Mouse (Mus musculus) liver, postnatal 0 days (tissue): Measurements from ENCODE around the gene Nipa2. TPM values are rescaled to one million over a fixed set of nuclear protein-coding genes. Genes with fewer than 3 reads are reported as not detected.

Experiments used
- ATAC-seq: fragments of 200-750 bp; cut with Nextera tagmentation; 2 replicates; pipeline ENCODE4 v1.8.0; 2017; ENCODE audit warnings: mild to moderate bottlenecking, moderate library complexity
- DNase-seq: peaks from one replicate; pipeline ENCODE4 v3.0.0-alpha.2; 2016
- H3K27ac ChIP-seq: fragments of 300-500 bp; sonication (generic); 2 replicates; pipeline ENCODE4 v1.5.1; 2014; ENCODE audit warnings: antibody characterized with exemption, moderate library complexity, mild to moderate bottlenecking, low read depth
- H3K27me3 ChIP-seq: fragments of 300-500 bp; sonication (generic); 2 replicates; pipeline ENCODE4 v1.6.1; 2014; ENCODE audit warnings: low read length, control low read depth, mixed read lengths; ENCODE audit not compliant: insufficient read depth
- H3K36me3 ChIP-seq: fragments of 300-500 bp; sonication (generic); replicated peaks from 2 replicates; pipeline ENCODE4 v1.6.1; 2014; ENCODE audit warnings: mild to moderate bottlenecking, control low read depth, low read length, moderate library complexity, mixed read lengths; ENCODE audit not compliant: insufficient read depth
- H3K4me1 ChIP-seq: fragments of 300-500 bp; sonication (generic); 2 replicates; pipeline ENCODE4 v1.6.1; 2014; ENCODE audit warnings: antibody characterized with exemption, mild to moderate bottlenecking, control low read depth; ENCODE audit not compliant: insufficient read depth
- H3K4me2 ChIP-seq: fragments of 300-500 bp; sonication (generic); 2 replicates; pipeline ENCODE4 v1.6.1; 2014; ENCODE audit warnings: low read depth, mild to moderate bottlenecking, low read length, moderate library complexity, mixed read lengths
- H3K4me3 ChIP-seq: fragments of 300-500 bp; sonication (generic); 2 replicates; pipeline ENCODE4 v1.5.1; 2014; ENCODE audit warnings: low read depth, low read length
- H3K9ac ChIP-seq: fragments of 300-500 bp; sonication (generic); replicated peaks from 2 replicates; pipeline ENCODE4 v1.6.1; 2014; ENCODE audit warnings: mild to moderate bottlenecking, moderate library complexity
- H3K9me3 ChIP-seq: fragments of 300-500 bp; sonication (generic); 2 replicates; pipeline ENCODE4 v1.6.1; 2016; ENCODE audit warnings: mild to moderate bottlenecking, control low read depth, low read length, mixed read lengths
- CTCF ChIP-seq: sonication (generic); IDR thresholded peaks from 2 replicates; pipeline ENCODE4 v1.5.1; 2016; ENCODE audit warnings: antibody characterized with exemption, low read depth
- EP300 ChIP-seq: IDR thresholded peaks from 2 replicates; pipeline ENCODE4 v1.6.1; 2016; ENCODE audit warnings: antibody characterized with exemption, low read depth, mild to moderate bottlenecking
- WGBS: fragments of 180-500 bp; shearing (Covaris S2); extraction: QIAGEN DNeasy Blood & Tissue Kit; methylation state at CpG from one replicate; pipeline ENCODE4 v1.1.7; 2014; ENCODE audit not compliant: insufficient replicate concordance; 5-methylcytosine and 5-hydroxymethylcytosine counted together
- polyA plus RNA-seq: library from polyadenylated mRNA; unstranded; fragments of >200 nt; fragmentation: Nextera tagmentation; extraction: Ambion mirVana; gene quantifications from 2 replicates; pipeline ENCODE4 v1.2.1, GENCODE M21; 2015

Gene Nipa2
- polyA plus RNA-seq, 1 experiment from 2014 or later = 23.9 TPM

- TF ChIP-seq CTCF = peak; percentile 46
- TF ChIP-seq EP300 = no peak
- Histone ChIP-seq H3K4me2 (no peak overlapping the region), H3K9ac (no peak overlapping the region), H3K4me3 (no peak overlapping the region), H3K27me3 (no peaks in the 10 kb centered on the region), H3K27ac (no peak overlapping the region), H3K4me1 (no peaks in the 10 kb centered on the region), H3K36me3 (peaks cover 4% of the 10 kb centered on the region; the same call in 1 of the 2 replicates), H3K9me3 (no peaks in the 10 kb centered on the region; the same call in 1 of the 2 replicates)
- WGBS = 95% methylated on average over 2 of the region's 2 CpGs
- DNase-seq (no peak), ATAC-seq (no peak)
Measured at GRCm38 (mm10) chr7:55974429-55974828, 12.2 kb upstream of the Nipa2 start.

DNA sequence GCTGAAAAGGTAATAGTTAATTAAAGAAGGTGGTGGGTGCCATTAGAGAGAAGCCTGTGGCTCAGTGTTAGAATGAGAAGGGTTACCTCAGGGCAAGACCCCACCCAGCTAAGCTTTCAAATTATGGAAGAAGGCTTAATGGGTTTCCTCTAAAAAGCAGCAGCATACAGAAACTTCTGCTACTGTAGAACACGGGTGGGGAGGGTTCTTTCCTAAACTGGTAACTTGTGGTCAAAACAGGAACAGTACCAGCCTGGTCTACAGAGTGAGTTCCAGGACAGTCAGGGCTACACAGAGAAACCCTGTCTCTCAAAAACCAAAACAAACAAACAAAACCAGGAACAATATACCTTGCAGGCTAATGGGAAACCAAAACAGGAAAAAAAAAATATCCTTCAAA, 7.1 kb upstream of the Nipa2 start:
- 50% methylated on average over 1 of the region's 1 CpGs for WGBS
- Histone ChIP-seq H3K9me3 (no peaks in the 10 kb centered on the region; the same call in 1 of the 2 replicates), H3K9ac (no peak overlapping the region), H3K27me3 (no peaks in the 10 kb centered on the region), H3K4me1 (peaks cover 11% of the 10 kb centered on the region), H3K27ac (peak overlapping the region; percentile 19), H3K36me3 (no peaks in the 10 kb centered on the region), H3K4me3 (no peak overlapping the region), H3K4me2 (no peak overlapping the region; the same call in 1 of the 2 replicates)
- DNase-seq (no peak), ATAC-seq (no peak)
- TF ChIP-seq CTCF (no peak), EP300 (no peak)

DNA sequence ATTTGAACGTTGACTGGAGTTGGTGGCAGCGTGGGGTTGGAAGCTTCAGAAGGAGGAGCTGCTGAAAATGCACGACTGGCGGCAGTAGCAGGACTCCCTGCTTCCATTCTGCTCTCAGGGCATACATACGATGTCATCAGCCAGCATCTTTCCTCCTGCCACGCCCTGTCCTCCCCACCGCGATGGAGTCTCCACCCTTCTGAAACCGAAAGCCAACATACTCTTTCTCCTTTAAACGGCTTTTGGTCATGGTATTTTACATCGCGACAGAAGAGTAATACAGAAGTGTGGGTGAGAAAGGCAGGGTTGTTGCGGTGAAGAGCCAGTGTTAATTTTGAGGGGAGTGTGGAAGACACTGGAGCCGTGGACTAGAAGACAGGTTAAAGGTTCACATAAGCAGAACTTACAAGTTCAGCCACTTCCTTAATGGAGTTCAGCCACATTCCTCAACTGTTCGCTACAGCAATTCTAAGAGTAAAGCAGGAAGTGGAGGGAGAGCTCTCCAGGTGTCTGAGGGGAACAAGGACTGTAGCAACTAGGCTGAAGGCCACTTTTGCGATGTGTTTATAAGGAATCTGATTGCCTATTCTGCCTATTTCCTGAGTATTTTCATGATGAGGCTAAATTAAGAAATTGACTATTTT, 6.1 kb upstream of the Nipa2 start:
- Histone ChIP-seq H3K4me1 (peaks cover 11% of the 10 kb centered on the region), H3K36me3 (no peaks in the 10 kb centered on the region), H3K9me3 (no peaks in the 10 kb centered on the region), H3K27me3 (no peaks in the 10 kb centered on the region), H3K27ac (peak overlapping the region; percentile 64), H3K4me3 (peak overlapping the region; percentile 41), H3K9ac (peak overlapping the region; percentile 63), H3K4me2 (peak overlapping the region; percentile 60)
- ATAC-seq = peak; percentile 89
- DNase-seq = peak; percentile 71
- TF ChIP-seq EP300 (no peak), CTCF (no peak)
- WGBS = 18% methylated on average over 16 of the region's 16 CpGs

DNA sequence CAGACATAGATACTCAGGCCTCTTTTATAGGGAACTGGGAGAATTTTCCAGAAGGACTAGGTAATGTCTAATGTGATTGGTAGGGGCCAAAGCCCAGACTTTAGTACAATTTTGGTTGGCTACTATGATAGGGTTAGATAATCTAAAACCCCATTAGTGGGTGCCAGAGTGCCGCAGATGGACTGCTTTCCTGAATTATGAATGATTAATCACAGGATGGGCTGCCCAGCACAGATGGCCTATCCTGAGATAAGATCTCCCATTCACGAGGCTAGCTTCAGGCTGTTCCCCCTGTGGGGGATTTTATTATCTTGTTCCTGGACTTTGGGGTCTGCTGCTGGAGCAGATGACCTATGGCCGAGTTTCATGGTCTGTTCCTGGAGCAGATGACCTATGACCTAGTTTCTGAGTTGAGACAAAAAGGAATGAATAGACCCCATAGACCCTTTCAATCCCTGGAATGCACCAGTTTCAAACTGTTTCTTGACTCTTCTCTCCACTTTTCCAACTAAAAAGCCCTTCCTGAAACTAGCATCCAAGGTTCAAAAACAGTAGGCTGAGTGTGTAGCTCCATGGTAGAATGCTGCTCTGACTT, 4.7 kb upstream of the Nipa2 start:
- Histone ChIP-seq H3K9me3 (no peaks in the 10 kb centered on the region), H3K9ac (no peak overlapping the region), H3K27ac (no peak overlapping the region), H3K27me3 (no peaks in the 10 kb centered on the region), H3K36me3 (no peaks in the 10 kb centered on the region), H3K4me1 (peaks cover 20% of the 10 kb centered on the region), H3K4me2 (no peak overlapping the region), H3K4me3 (no peak overlapping the region)
- no peak for TF ChIP-seq EP300
- TF ChIP-seq CTCF = no peak
- DNase-seq (no peak), ATAC-seq (no peak)
- 49% methylated on average over 3 of the region's 3 CpGs for WGBS

- WGBS = 89% methylated on average over 1 of the region's 1 CpGs
- H3K4me2 ChIP-seq = 0 out of 2 replicates have a peak overlapping the region, but pooled peaks have one; percentile 80
Measured at GRCm38 (mm10) chr7:55960506-55960905, 1.8 kb downstream of the Nipa2 start.

GRCm38 (mm10) chr7:55959801-55960200, 2.5 kb downstream of the Nipa2 start:
- peaks cover 15% of the 10 kb centered on the region for H3K4me1 ChIP-seq
- no peaks in the 10 kb centered on the region for H3K27me3 ChIP-seq
- H3K4me3 ChIP-seq = no peak overlapping the region
- TF ChIP-seq CTCF (no peak), EP300 (no peak)
- no peak overlapping the region for H3K27ac ChIP-seq
- ATAC-seq (no peak), DNase-seq (no peak)
- H3K9ac ChIP-seq = no peak overlapping the region
- no peak overlapping the region for H3K4me2 ChIP-seq
- H3K36me3 ChIP-seq = peaks cover 7% of the 10 kb centered on the region; the same call in 1 of the 2 replicates
- WGBS = 92% methylated on average over 3 of the region's 3 CpGs
- no peaks in the 10 kb centered on the region for H3K9me3 ChIP-seq

More at GRCm38 (mm10) chr7:55960506-55960905, 1.8 kb downstream of the Nipa2 start:
- peaks cover 15% of the 10 kb centered on the region for H3K4me1 ChIP-seq
- H3K27ac ChIP-seq = no peak overlapping the region
- no peak overlapping the region for H3K9ac ChIP-seq
- H3K4me3 ChIP-seq = no peak overlapping the region
- no peak for DNase-seq
- H3K36me3 ChIP-seq = peaks cover 7% of the 10 kb centered on the region; the same call in 1 of the 2 replicates
- no peak for ATAC-seq
- H3K9me3 ChIP-seq = no peaks in the 10 kb centered on the region
- no peaks in the 10 kb centered on the region for H3K27me3 ChIP-seq
- TF ChIP-seq CTCF = no peak
- no peak for TF ChIP-seq EP300
